Mouse (Mus musculus): ENCODE data around the gene Gm31371.
"Not testable (repeated sequence)": the region's sequence is repeated elsewhere in the genome, so short reads cannot be mapped to it uniquely, and the experiment has no call there.

Gene Gm31371

GRCm38 (mm10) chr8:19903092-19903491 is at the start of gene Gm31371:
Gene Gm31371, plus strand, starts transcription at chr8:19903392.
- not testable (repeated sequence) for DNase-seq

DNA sequence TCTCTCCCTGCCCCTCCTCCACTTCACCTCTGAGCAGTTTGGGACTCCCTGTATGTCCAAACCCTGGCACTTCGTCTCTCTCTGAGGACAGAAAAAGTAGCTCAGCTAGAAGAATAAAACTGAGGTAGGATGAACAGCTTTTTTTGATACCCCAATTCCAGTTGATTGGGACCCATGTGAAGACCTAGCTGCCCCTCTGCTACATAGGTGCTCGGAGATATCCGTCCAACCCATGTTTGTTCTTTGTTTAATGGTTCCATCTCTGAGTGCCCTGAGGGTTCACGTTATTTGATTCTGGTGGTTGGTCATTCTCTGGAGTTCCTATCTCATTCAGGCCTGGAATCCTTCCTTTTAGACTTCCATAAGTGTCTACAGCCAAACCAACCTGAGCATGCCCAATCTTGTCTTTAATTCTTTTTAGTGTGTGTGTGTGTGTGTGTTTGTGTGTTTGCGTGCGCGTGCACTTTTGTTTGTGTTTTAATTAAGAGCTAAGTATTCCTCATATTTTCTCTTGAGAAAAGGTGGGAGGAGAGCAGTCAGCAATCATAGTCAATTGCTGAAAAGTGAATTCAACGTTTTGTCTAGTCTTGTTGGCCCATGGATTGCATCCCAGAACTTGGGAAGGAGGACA is 3.3 kb downstream of the Gm31371 start:
- DNase-seq, result not testable (repeated sequence)

- DNase-seq, result peak; percentile 3
Measured at GRCm38 (mm10) chr8:19908841-19909321, 5.7 kb downstream of the Gm31371 start.

- not testable (repeated sequence) for DNase-seq
Measured at GRCm38 (mm10) chr8:19919086-19919485, 15.9 kb downstream of the Gm31371 start.

DNA sequence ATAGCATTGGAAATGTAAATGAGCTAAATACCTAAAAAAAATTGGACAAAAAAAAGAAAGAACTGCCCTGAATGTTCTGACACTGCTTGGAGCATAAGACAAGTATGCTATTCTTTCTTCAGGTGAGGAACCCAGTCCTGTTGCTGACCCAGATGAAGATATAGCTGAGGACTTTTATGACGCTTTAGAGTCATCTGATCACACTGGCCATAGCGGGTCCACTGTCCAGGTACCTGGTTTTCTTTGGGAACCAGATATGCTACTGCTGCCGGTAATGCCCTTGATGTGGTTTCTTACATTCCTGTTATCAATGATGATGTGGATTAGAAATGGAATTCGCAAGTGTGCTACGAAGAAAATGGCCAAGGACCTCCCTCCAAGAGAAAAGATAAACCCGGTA is 31.1 kb downstream of the Gm31371 start:
- DNase-seq, result not testable (repeated sequence)

DNA sequence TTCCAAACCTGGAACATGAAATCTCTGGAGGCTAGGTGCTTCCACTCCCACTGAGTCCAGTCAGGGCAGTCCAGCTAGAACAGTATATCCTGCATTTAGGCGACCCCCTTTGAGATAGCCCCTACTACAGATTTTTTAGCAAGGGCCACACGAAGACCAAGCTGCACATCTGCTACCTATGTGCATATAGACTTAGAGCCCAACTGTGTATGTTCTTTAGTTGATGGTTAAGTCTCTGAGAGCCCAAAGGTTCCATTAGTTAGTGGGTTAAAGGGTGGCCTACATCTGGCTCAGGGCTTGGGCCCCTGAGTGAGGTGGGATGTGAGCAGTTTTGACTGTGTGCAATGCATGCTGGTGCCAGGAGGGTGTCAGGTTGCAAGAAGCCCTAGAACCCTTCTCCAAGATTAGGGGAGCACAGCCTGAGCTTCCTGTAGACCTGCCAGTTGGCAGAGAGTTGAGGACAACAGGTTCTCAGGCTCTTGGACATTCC is 32.4 kb downstream of the Gm31371 start:
- DNase-seq, result peak; percentile 2

DNA sequence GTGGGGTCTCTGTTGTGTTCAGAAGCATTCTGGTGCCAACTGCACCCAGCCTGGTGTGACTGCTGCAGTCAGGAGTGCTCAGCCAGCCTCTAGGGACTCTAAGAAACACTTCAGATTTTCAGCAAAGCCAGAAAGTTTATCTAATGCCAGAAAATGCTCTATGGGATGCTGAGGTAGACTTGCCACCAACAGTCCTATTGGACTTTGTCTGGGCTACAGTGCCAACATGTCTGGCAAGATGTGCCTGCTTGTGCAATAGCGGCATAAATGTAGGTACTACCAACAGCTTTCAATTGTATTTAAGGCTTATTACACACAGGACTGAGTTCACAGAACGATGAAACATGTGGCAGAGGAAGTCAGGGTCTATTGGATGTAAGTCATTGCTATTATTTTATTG is 57.7 kb downstream of the Gm31371 start:
- DNase-seq, result no peak

DNA sequence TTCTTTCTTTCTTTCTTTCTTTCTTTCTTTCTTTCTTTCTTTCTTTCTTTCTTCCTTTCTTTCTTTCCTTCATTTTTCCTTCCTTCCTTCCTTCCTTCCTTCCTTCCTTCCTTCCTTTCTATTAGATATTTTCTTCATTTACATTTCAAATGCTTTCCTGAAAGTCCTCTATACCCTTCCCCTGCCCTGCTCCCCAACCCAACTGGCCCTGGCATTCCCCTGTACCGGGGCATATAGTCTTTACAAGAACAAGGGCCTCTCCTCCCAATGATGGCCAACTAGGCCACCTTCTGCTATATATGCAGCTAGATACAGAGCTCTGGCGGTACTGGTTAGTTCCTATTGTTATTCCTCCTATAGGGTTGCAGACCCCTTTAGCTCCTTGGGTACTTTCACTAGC is 60.6 kb downstream of the Gm31371 start:
- peak; percentile 6 for DNase-seq

DNA sequence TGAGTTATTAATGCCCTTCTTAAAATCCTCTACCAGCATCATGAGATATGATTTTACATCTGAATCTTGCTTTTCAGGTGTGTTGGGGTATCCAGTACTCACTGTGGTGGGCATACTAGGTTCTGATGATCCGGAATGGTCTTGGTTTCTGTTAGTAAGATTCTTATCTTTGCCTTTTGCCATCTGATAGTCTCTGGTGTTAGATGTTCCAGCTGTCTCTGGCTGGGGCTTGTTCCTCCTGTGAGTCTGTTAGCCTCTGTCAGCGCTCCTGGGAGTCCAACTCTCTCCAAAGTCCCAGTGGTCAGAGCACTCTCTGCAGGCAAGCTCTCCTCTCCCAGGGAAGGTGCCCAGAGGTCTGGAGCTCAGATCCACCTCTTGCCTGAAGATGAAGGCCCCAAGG is 65.0 kb downstream of the Gm31371 start:
- DNase-seq, result peak; percentile 13

- not testable (repeated sequence) for DNase-seq
Measured at GRCm38 (mm10) chr8:19975237-19975636, 72.0 kb downstream of the Gm31371 start.
